Mouse (Mus musculus) layer of hippocampus, postnatal 36 days (tissue): ENCODE data around the gene Nars2. TPM values are rescaled to one million over a fixed set of nuclear protein-coding genes. Genes with fewer than 3 reads are reported as not detected.
A peak's percentile ranks its signal among the peaks of the same experiment; 100 is the strongest.

Experiments
- DNase-seq, 2 experiments: peaks; one replicate each; pipeline ENCODE4 v3.0.0; 2022
- total RNA-seq, 2 experiments: library from RNA; stranded (reverse); gene quantifications; 2 replicates each; pipeline ENCODE4 v1.2.3; 2021

The Nars2 gene
- total RNA-seq, 2 experiments from 2014 or later = 15.7 to 17.1 TPM

DNA sequence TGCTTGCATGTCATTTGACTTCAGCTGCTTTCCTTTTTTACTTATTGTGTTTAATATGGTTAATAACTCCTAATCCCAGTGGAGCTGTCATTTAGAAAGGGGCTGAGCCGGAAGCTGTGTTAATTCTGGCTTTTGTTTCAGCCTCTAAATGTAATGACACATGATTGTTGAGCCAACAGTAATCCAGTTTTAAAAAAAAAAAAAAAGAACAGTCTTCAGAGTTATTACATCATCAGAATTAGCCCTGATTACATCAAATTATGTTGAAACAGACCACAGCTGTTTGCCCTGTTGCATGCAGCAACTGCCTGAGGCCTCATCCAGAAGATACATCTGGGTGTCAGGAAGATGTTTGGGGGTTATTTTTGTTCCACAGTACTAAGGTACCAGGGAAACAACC is 123.7 kb downstream of the Nars2 start:
- DNase-seq = no peak

DNA sequence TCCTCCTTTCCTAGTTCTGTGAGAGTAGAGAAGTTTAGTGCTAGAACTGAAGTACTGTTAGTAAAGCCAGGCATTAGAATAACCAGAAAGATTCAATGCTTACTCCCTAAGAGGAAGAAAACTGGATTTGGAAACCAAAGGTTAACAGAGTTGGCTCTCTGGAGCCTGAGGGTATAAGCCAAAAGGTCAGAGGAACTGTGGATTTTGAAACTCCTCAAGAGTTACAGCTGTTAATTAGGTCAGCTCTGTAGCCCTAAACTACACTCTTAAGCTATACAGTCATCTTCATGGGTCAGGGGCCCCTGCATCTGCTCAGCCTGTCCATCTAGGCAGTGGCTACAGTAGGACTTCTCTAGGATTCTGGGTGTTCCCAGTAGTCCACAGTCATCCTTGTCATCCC is 125.7 kb downstream of the Nars2 start:
- no peak for DNase-seq

DNA sequence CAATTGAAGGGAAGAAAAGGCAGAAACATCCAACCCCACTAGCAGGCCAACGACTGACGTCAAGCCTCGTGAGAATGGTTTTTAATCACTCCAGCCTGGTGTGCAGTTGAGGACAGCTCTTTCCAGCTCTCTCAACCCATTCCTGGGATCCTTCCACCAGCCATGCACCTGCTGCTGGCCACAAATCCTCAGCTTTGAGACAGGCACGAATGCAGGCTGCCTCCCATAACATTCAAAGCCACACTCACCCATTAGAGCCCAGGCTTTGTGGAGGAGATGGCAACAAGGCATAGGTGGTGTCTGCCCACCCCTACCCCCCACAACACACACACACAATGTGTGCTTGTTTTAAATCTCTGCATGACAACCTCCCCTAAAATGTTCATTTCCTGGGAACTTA is 127.4 kb downstream of the Nars2 start:
- DNase-seq = no peak

DNA sequence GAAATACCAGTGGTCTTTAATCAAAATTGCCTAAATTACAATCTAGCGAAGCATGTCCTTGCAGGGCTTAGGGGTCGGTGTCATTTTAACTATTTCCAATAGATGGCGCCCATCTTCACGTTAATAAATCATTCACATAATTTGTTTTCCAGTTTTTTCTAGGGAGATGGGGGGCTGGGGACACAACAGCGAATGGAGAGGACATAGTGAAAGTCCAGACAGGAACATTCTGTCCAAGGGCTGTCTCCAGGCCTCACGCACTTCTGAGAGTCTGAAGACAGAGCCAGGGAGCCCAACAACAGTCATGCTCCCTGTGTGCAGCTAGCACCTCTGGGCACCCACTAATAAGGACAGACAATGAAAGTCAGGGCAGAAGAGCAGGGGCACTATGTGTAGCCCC is 127.8 kb downstream of the Nars2 start:
- DNase-seq = peak in 1 of 2 experiments; percentile 14

DNA sequence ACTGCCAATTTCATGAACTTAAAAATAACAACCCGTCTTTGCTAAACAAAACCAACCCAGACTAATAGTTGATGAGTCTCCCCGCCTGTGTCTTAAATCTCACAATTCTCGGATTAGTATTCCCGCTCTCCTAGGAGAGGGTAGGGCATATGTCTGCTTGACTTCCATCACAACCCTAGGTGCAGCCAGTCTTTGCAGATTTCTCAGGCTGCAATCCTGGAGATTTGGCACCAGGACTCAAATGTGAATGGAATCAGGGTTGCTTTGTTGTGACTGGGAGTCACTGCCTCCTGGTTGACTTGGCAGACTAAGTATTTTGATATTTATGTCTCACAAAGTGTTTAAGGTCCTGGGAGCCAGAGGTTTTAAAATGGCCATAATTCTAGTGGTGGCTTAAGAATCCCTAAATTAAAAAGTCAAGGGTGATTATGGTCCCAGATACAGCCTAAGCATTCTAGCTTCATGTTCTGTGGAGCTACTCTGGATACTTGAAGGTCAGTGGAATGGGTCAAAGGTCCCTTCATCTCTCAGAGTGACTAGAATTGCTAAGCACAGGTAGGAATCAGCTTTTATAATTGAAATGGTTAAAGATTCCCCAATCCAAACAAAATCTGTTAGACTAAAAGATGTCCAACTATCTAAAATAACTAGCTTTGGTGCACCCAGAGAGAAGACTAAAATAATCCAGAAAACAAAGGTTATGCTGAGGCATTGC is 128.5 kb downstream of the Nars2 start:
- no peak for DNase-seq

DNA sequence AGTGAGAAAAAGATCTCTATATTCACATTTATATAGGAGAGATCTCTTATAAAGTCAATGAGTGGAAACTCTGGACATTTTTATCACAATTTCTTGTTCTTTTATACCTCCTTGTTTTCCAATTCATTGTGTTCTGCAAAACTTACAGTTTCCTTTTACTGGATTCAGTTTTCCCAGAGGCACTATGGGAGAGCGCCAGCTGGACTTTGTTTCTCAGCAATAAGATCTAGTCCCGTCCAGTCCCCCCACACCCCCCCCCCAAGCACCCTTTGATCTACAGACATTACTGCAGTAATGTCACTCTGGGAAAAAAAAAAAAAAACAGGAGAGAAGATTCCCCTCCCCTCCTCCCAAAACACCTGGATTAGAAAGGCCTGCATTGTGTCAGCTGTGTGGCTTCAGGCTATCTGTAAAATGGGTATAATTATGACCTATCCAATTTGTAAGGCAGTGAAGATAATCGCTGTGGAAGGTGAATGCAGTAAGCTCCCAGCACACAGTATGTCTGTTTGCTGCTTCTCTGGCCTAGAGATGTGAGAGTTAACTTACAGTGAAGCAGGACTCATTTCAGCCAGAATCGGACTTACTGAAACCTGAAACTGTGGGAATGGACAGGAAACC is 129.4 kb downstream of the Nars2 start:
- DNase-seq = no peak

DNA sequence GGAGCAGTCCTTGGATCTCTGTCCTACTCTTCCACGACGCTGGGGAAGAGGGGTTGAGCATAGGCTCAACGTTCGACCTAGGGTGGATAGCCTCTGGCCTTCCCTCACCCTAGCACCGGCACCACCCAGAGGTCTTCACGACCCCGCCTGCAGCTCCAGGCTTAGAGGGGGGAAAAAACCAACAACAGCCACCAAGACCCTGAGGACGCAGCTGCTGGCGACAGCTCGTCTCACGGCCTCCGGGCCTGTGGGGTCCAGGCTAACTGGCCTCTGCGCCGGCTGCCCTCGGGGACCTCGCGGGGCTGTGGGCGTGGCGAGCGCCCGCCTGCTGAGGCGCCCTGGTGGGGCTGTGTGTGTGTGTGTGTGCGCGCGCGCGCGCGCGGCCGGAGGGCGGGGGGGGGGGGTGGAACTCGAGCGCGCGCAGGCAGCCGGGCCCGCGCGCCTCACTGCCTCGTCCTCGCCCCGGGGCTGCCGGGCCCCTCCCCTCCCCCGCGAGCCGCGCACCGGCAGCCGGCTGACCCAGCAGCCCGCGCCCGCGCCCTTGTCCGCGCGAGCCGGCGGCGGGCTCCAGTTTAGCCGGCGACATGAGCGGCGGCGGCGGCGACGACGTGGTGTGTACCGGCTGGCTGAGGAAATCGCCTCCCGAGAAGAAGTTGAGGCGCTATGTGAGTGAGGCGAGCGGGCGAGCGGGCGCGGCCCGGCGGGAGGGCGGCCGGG is 130.1 kb downstream of the Nars2 start, which contains the start of gene Gab2:
Gene Gab2, plus strand, starts transcription at position 345 of the 717 bp plus-strand sequence.
- DNase-seq = peak; percentile 58 to 60

DNA sequence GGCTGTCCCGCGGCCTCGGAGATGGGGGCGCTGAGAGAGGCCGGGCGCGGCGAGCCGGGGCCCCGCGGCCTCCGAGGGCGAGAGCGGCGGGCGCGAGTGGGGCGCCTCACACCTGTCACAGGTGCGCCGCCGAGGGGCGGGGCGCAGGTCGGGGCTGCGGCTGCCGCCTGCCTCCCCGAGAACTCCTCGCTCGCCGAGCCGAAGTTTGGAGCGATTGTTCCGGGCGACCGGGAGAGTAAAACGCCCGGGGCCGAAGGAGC is 130.6 kb downstream of the Nars2 start:
- DNase-seq = no peak

DNA sequence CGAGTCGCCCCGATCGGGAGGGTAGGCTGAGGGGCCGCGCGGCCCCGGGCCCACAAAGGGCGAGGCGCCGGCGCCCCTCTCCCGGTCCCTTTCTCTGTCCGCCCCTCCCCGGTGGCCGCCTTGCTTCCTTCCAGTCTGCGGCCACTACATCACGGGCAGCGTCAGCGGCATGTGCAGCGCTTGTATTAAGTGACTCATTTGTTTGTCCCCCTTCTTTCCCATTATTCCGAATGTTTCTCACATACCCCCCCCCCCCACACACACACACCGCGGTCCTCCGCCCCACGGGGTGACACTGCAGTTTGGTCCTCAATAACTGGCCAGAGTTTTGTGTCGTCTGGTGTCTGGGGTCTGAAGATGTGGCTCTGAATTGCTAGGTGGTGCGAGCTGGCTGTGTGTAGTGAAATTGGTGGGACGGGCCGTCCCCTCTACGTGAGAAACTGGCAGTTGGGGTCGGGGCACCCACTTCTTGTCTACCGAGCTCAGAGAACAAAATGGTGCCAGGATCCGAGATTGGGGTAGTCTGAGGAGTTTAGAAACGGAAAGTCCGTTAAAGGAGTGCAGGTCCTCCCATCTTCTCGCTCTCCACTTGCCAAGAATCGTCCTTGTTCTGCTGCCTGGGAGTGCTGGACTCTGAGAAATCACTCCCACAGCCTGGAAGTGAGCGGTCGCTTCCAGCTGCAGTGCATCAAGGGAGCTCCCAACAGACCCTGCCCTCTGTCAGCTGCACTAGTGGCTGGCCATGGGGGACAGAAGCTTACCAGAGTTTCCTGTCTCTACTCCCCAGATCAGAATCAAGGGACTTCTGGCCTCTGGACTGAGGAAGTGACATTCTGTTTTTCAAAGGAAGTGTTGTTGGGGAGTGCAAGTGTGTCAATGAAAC is 131.2 kb downstream of the Nars2 start:
- DNase-seq = peak; percentile 18 to 24

DNA sequence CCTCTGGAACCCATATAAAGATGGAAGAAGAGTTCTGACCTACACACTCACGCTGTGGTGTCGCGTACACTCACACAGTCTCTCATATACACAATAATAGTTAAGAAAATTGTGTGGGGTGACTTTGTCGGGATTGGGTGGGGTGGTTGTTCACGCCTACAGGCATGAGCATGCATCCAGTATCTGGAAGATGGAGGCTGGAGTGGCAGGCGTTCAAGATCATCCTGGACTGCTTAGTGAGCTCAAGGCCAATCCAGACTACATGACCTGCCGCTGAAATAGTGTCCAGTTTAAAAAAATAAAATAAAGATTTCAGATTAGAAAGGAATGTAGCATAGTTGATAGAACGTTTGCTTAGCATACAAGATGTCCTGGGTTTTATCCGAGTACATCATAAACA is 132.3 kb downstream of the Nars2 start:
- no peak for DNase-seq

DNA sequence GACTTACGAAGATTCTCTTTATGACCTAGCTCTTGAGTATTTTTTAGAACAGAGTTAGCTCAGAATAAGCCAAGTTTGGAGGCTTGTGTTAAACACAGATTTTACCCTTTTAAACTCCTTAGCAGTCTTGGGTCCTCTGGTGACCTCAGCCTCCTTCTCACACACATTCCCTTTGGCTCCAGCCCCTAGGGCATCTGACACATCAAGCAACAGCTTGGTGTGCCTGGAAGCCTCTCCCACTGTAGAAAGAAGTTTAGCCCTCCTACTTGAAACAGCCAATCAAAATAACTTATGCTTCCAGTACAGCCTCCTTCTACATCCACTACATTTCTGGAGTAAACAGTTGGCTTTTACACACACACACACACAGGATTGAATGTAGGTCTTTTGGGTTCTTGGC is 132.9 kb downstream of the Nars2 start:
- no peak for DNase-seq

DNA sequence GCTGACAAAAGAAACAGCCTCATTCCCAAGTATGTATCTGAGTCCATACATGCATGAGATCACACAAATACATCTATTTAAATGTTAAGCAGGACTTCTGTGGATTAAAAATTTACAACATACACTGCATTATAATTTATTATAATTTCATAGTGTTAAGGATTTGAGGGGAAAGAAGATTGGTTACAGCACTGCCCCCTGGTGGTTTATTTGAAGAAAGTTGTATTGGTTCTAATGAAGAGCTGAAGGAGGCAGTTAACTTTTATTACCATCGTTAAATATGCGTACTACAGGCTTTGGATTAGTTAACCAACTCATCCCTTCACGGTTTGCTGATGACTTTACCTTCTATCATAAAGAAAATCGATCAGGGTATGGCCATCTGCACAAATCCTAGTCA is 134.0 kb downstream of the Nars2 start:
- DNase-seq = no peak

DNA sequence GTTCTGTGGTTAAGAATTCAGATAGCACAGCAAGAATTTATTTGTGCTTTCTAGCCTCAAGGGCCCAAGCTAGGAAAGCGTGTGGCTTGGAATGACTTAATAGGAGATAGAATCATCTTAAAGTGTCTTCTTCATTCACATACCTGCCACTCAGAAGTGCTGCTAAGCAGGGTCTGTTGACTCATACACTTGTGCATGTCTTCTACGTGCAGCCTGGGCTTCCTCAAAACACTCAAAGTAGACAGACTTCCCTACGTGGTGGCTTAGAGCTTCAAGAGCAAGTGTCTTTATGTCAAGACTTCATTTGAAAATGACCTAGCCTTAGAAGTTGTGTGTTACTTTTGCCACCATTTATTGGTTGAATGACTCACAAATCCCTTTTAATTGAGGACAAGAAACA is 142.9 kb downstream of the Nars2 start:
- no peak for DNase-seq

DNA sequence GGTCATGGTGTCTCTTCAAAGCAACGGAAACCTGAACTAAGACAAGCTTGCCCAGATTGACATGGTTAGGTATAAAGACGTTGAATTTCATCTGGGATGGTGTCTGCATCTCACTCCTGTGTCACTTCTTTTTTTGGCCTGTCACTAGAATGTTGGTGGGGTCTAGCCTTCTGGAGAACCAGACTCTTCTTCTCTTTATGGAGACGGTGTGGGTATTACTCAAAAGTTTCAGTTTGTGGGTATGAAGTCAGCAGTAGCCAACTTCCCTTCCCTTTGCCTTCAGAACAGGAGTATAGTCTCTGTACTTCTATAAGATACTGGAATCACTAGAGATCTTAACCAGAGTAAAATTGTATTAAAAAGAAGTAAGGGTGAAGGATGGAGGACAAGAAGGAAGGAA is 156.8 kb downstream of the Nars2 start:
- DNase-seq = no peak

Other genes with a start within 250 kb of the Nars2 start
- 10 to 100 TPM; 10.6 to 12.7 TPM for gene Gab2, start 130.1 kb downstream of the Nars2 start, total RNA-seq